Mouse (Mus musculus) heart, postnatal 0 days (tissue): ENCODE measurements around the gene Pdss2. TPM values are rescaled to one million over a fixed set of nuclear protein-coding genes. Genes with fewer than 3 reads are reported as not detected.

ENCODE experiments used
- ATAC-seq: fragments of 200-750 bp; cut with Nextera tagmentation; 2 replicates; pipeline ENCODE4 v1.8.0; 2017; ENCODE audit warnings: low read depth, moderate number of reproducible peaks, moderate library complexity; ENCODE audit not compliant: insufficient read depth
- DNase-seq: peaks from one replicate; pipeline ENCODE4 v3.0.0-alpha.2; 2016; ENCODE audit warnings: low spot score
- H3K27ac ChIP-seq: fragments of 300-500 bp; sonication (generic); 2 replicates; pipeline ENCODE4 v1.5.1; 2014; ENCODE audit warnings: low read depth, mild to moderate bottlenecking
- H3K27me3 ChIP-seq: fragments of 300-500 bp; sonication (generic); 2 replicates; pipeline ENCODE4 v1.6.1; 2014; ENCODE audit warnings: low read length, mixed read lengths; ENCODE audit not compliant: control insufficient read depth, insufficient read depth
- H3K36me3 ChIP-seq: fragments of 300-500 bp; sonication (generic); replicated peaks from 2 replicates; pipeline ENCODE4 v1.6.1; 2014; ENCODE audit warnings: low read length, mixed read lengths; ENCODE audit not compliant: control insufficient read depth, insufficient read depth
- H3K4me1 ChIP-seq: fragments of 300-500 bp; sonication (generic); 2 replicates; pipeline ENCODE4 v1.6.1; 2014; ENCODE audit warnings: antibody characterized with exemption; ENCODE audit not compliant: control insufficient read depth, insufficient read depth
- H3K4me2 ChIP-seq: fragments of 300-500 bp; sonication (generic); 2 replicates; pipeline ENCODE4 v1.6.1; 2014; ENCODE audit warnings: low read depth, mild to moderate bottlenecking, low read length, moderate library complexity
- H3K4me3 ChIP-seq: fragments of 300-500 bp; sonication (generic); 2 replicates; pipeline ENCODE4 v1.5.1; 2014; ENCODE audit warnings: low read depth, low read length
- H3K9ac ChIP-seq: fragments of 300-500 bp; sonication (generic); replicated peaks from 2 replicates; pipeline ENCODE4 v1.6.1; 2014; ENCODE audit warnings: low read depth, low read length, mixed read lengths
- H3K9me3 ChIP-seq: fragments of 300-500 bp; sonication (generic); replicated peaks from 2 replicates; pipeline ENCODE4 v1.6.1; 2016; ENCODE audit warnings: low read length; ENCODE audit not compliant: control insufficient read depth
- CTCF ChIP-seq: IDR thresholded peaks from 2 replicates; pipeline ENCODE4 v1.5.1; 2016; ENCODE audit warnings: antibody characterized with exemption, control low read depth, low read depth
- EP300 ChIP-seq: IDR thresholded peaks from 2 replicates; pipeline ENCODE4 v1.6.1; 2016; ENCODE audit warnings: antibody characterized with exemption, low read depth
- WGBS: fragments of 180-500 bp; shearing (Covaris S2); extraction: QIAGEN DNeasy Blood & Tissue Kit; methylation state at CpG from one replicate; pipeline ENCODE4 v1.1.7; 2014; 5-methylcytosine and 5-hydroxymethylcytosine counted together
- polyA plus RNA-seq: library from polyadenylated mRNA; unstranded; fragments of >200 nt; fragmentation: Nextera tagmentation; extraction: Ambion mirVana; gene quantifications from 2 replicates; pipeline ENCODE4 v1.2.1, GENCODE M21; 2015
- total RNA-seq: library from RNA; depleted of rRNA; stranded (reverse); fragments of >200 nt; gene quantifications from 2 replicates; pipeline ENCODE4 v1.2.3, GENCODE M21; 2014; ENCODE audit warnings: low replicate concordance; rRNA removed

Gene Pdss2
- total RNA-seq (15.0 and 28.9 TPM in 2 replicates), polyA plus RNA-seq (14.1 and 14.7 TPM in 2 replicates)

- Histone ChIP-seq H3K4me2 (peak within 1 kb of the TSS; percentile 93), H3K9me3 (no peaks in the 10 kb centered on the region)
- under 1% methylated on average over 50 of the region's 50 CpGs for WGBS
Observed at GRCm38 (mm10) chr10:43220910-43221625, at the start of gene Pdss2. TSS of gene Pdss2 (plus strand) at chr10:43221486.

GRCm38 (mm10) chr10:43172066-43172465 lies 49.2 kb upstream of the Pdss2 start:
- TF ChIP-seq EP300 = no peak
- no peaks in the 10 kb centered on the region for H3K36me3 ChIP-seq
- H3K4me3 ChIP-seq = peak overlapping the region; percentile 75
- 0 out of 2 replicates have a peak, but pooled peaks cover 4% of the 10 kb centered on the region for H3K27me3 ChIP-seq
- ATAC-seq (no peak), DNase-seq (no peak)
- H3K4me1 ChIP-seq = no peaks in the 10 kb centered on the region
- H3K27ac ChIP-seq = 0 out of 2 replicates have a peak overlapping the region, but pooled peaks have one; percentile 6
- H3K9ac ChIP-seq = 0 out of 2 replicates have a peak overlapping the region, but pooled peaks have one; percentile 0
- WGBS = 23% methylated on average over 7 of the region's 7 CpGs
- H3K4me2 ChIP-seq = peak overlapping the region; percentile 98
- peaks cover under 1% of the 10 kb centered on the region; the same call in 1 of the 2 replicates for H3K9me3 ChIP-seq

More at GRCm38 (mm10) chr10:43220910-43221625, at the start of gene Pdss2:
- ATAC-seq (peak; percentile 98), DNase-seq (peak; percentile 98)
- H3K4me1 ChIP-seq = peaks cover 12% of the 10 kb centered on the region
- H3K27me3 ChIP-seq = no peaks in the 10 kb centered on the region
- H3K4me3 ChIP-seq = peak within 1 kb of the TSS; percentile 95
- peak within 1 kb of the TSS; percentile 91 for H3K9ac ChIP-seq
- peak within 1 kb of the TSS; percentile 95 for H3K27ac ChIP-seq
- no peaks in the 10 kb centered on the region for H3K36me3 ChIP-seq
- TF ChIP-seq EP300 = peak; percentile 74; the same call in 1 of the 2 replicates
- TF ChIP-seq CTCF = peak; percentile 29; the same call in 1 of the 2 replicates

GRCm38 (mm10) chr10:43172554-43172953 lies 48.7 kb upstream of the Pdss2 start:
- no peaks in the 10 kb centered on the region for H3K9me3 ChIP-seq
- peak overlapping the region; percentile 59 for H3K9ac ChIP-seq
- H3K36me3 ChIP-seq = no peaks in the 10 kb centered on the region
- TF ChIP-seq CTCF (no peak), EP300 (no peak)
- peak overlapping the region; percentile 6; the same call in 1 of the 2 replicates for H3K27ac ChIP-seq
- H3K4me3 ChIP-seq = peak overlapping the region; percentile 75
- WGBS = 14% methylated on average over 8 of the region's 8 CpGs
- peak overlapping the region; percentile 98 for H3K4me2 ChIP-seq
- H3K27me3 ChIP-seq = 0 out of 2 replicates have a peak, but pooled peaks cover 4% of the 10 kb centered on the region
- H3K4me1 ChIP-seq = no peaks in the 10 kb centered on the region
- DNase-seq = no peak
- ATAC-seq = no peak

GRCm38 (mm10) chr10:43173141-43173827 lies 48.0 kb upstream of the Pdss2 start:
- peak; percentile 68 for DNase-seq
- Histone ChIP-seq H3K27ac (peak overlapping the region; percentile 73), H3K4me2 (peak overlapping the region; percentile 98), H3K9me3 (no peaks in the 10 kb centered on the region), H3K36me3 (no peaks in the 10 kb centered on the region), H3K27me3 (0 out of 2 replicates have a peak, but pooled peaks cover 4% of the 10 kb centered on the region), H3K9ac (peak overlapping the region; percentile 59), H3K4me1 (no peaks in the 10 kb centered on the region), H3K4me3 (peak overlapping the region; percentile 75)
- ATAC-seq = peak; percentile 47
- under 1% methylated on average over 49 of the region's 53 CpGs for WGBS
- TF ChIP-seq EP300 (0 out of 2 replicates have a peak, but pooled peaks have one; percentile 42), CTCF (no peak)

GRCm38 (mm10) chr10:43173828-43174325 lies 47.4 kb upstream of the Pdss2 start:
- H3K9me3 ChIP-seq = no peaks in the 10 kb centered on the region
- under 1% methylated on average over 30 of the region's 38 CpGs for WGBS
- TF ChIP-seq CTCF (no peak), EP300 (no peak)
- peak overlapping the region; percentile 73 for H3K27ac ChIP-seq
- no peaks in the 10 kb centered on the region for H3K36me3 ChIP-seq
- no peaks in the 10 kb centered on the region for H3K4me1 ChIP-seq
- peak overlapping the region; percentile 75 for H3K4me3 ChIP-seq
- ATAC-seq (peak; percentile 28), DNase-seq (no peak)
- H3K9ac ChIP-seq = peak overlapping the region; percentile 59
- H3K4me2 ChIP-seq = peak overlapping the region; percentile 98
- H3K27me3 ChIP-seq = 0 out of 2 replicates have a peak, but pooled peaks cover 4% of the 10 kb centered on the region
